Mouse (Mus musculus): Measurements from ENCODE around the gene Nlrp9a. TPM values are rescaled to one million over a fixed set of nuclear protein-coding genes. Genes with fewer than 3 reads are reported as not detected.

Gene Nlrp9a
- polyA plus RNA-seq (2012; rRNA removed; ENCODE audit: low replicate concordance), result not detected in 2 replicates

DNA sequence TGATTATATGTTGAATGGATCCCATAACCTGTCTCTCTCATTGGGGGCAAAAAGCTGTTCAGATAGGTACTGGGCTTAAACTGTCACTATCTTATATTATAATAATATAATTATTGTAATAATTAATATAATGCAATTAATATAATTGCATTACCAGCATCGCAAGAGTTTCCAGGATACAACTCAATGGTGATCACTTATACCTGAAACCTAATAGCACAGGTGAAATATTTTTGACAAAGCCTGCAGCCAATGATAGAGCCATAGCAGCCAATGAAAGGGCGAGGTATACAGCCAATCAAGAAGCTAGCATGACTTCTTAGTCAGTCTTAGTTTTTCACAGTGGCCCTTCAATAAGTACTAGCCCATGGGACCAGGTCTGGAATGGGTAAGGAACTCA is at the start of gene Nlrp9a:
Nlrp9a (plus strand) TSS at position 301 of the 400 bp plus-strand sequence.

DNA sequence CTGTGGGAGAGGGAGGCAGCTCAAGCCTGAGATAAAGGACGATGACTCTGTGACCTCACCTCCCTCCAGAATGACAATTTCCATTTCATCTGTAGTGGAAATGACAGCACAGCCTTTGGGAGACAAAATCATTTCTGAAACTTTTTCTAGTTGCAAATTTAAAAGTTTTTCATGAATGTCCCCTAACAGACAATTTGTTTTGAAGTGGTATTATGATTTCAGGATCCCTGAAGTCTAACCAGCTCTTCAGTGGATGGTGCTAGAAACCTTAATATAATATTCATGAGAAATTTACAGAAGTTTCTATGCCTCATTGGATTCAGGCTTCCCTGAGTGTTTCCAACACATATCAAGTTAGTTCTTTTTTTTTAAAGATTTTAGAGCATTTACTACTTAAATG is 83.5 kb downstream of the Nlrp9a start, which contains the start of gene Vmn1r185:
Vmn1r185 (minus strand) TSS at position 101 of the 400 bp plus-strand sequence.

Other genes starting within 250 kb of the Nlrp9a start
- 0.15 TPM in 1 of 2 replicates, not detected in the other for gene Cyp2a4, start 227.9 kb upstream of the Nlrp9a start, polyA plus RNA-seq (2012; rRNA removed; ENCODE audit: low replicate concordance)
- not detected in 2 replicates for gene Nlrp9c, start 131.3 kb upstream of the Nlrp9a start, polyA plus RNA-seq (2012; rRNA removed; ENCODE audit: low replicate concordance)
- gene Nlrp4a, start 99.9 kb upstream of the Nlrp9a start, polyA plus RNA-seq (2012; rRNA removed; ENCODE audit: low replicate concordance), result not detected in 2 replicates
- gene Vmn1r185, start 83.4 kb downstream of the Nlrp9a start, polyA plus RNA-seq (2012; rRNA removed; ENCODE audit: low replicate concordance), result not detected in 2 replicates
- 0.69 TPM in 1 of 2 replicates, not detected in the other for gene Cyp2b23, start 151.4 kb downstream of the Nlrp9a start, polyA plus RNA-seq (2012; rRNA removed; ENCODE audit: low replicate concordance)
- gene Cyp2b19, start 222.1 kb downstream of the Nlrp9a start, polyA plus RNA-seq (2012; rRNA removed; ENCODE audit: low replicate concordance), result not detected in 2 replicates